Mouse (Mus musculus): ENCODE results near the gene Rnasel. TPM values are rescaled to one million over a fixed set of nuclear protein-coding genes. Genes with fewer than 3 reads are reported as not detected.
A peak's percentile ranks its signal among the peaks of the same experiment; 100 is the strongest.

The Rnasel gene
- total and polyA plus RNA-seq, 3 experiments = 8.4 to 18.8 (median 9.2) TPM

- no peak for DNase-seq (ENCODE audit: extremely low read depth)
- TF ChIP-seq MAX (IDR thresholded peaks at IDR 0.05; ENCODE audit: low read length) = no peak
- TF ChIP-seq SMC3 (IDR thresholded peaks at IDR 0.05; ENCODE audit: low read depth, low read length) = no peak
- TF ChIP-seq ZNF384 (IDR thresholded peaks at IDR 0.05; ENCODE audit: low read depth, low read length) = no peak
- TF ChIP-seq ZMIZ1 (IDR thresholded peaks at IDR 0.05; ENCODE audit: low read depth, low read length) = no peak
- TF ChIP-seq POLR2A (IDR thresholded peaks at IDR 0.05; ENCODE audit: low read depth, low read length) = no peak
- TF ChIP-seq UBTF (IDR thresholded peaks at IDR 0.05; ENCODE audit: low read depth, low read length) = no peak
- no peak for TF ChIP-seq ELF1 (IDR thresholded peaks at IDR 0.05; ENCODE audit: low read depth, low read length)
- TF ChIP-seq E2F4 (IDR thresholded peaks at IDR 0.05; ENCODE audit: insufficient replicate concordance, low read depth, low read length) = no peak
- no peak for TF ChIP-seq JUND (conservative IDR thresholded peaks at IDR 0.05; ENCODE audit: low read depth, low read length)
- TF ChIP-seq TCF12 (IDR thresholded peaks at IDR 0.05; ENCODE audit: low read depth, low read length) = no peak
- TF ChIP-seq MAFK (IDR thresholded peaks at IDR 0.05; ENCODE audit: insufficient replicate concordance, low read length) = no peak
- no peak for TF ChIP-seq NELFE (IDR thresholded peaks at IDR 0.05; ENCODE audit: low read depth, low read length)
- TF ChIP-seq HCFC1 (IDR thresholded peaks at IDR 0.05; ENCODE audit: low read depth, low read length) = no peak
- no peak for TF ChIP-seq EP300 (IDR thresholded peaks at IDR 0.05; ENCODE audit: low read length)
- Histone ChIP-seq H3K9me3 (replicated peaks; ENCODE audit: low read length) (no peaks in the 10 kb centered on the region), H3K4me2 (ENCODE audit: insufficient read depth, low read depth, poor library complexity, severe bottlenecking) (peak overlapping the region; percentile 90; the same call in 1 of the 2 replicates), H3K27me3 (replicated peaks) (no peaks in the 10 kb centered on the region), H3K4me1 (ENCODE audit: control insufficient read depth in 1 of 2, insufficient read depth in 2 of 2) (peaks cover 11 to 26% of the 10 kb centered on the region in 2 experiments), H3K4me3 (replicated peaks in 1 of 3; ENCODE audit: low read depth in 2 of 3, low read length in 2 of 3, poor library complexity in 1 of 3) (no peak overlapping the region), H3K9ac (ENCODE audit: insufficient read depth, low read depth) (no peak overlapping the region), H3K36me3 (replicated peaks in 1 of 2; ENCODE audit: control insufficient read depth in 1 of 2, insufficient read depth in 1 of 2, low read length in 1 of 2) (no peaks in the 10 kb centered on the region), H3K27ac (ENCODE audit: insufficient read depth, low read depth) (no peak overlapping the region), H3K79me2 (replicated peaks; ENCODE audit: control insufficient read depth, extremely low read depth, insufficient read depth, poor library complexity, severe bottlenecking) (no peaks in the 10 kb centered on the region)
- dilution Hi-C loops (cut with MboI; ENCODE audit: extremely low pct_ligation_motif_present, extremely low pct_unique_long_range_greater_than_20kb, low sequenced_read_pairs) = no loop called here
- in situ Hi-C loops (cut with MboI; ENCODE audit: low pct_ligation_motif_present, low pct_unique_long_range_greater_than_20kb, low sequenced_read_pairs) = loop anchor here (5.0 kb wide), 1 partner anchor 55 kb away; the partner anchor contains the start of gene Rnasel
These were observed 53.5 kb downstream of the Rnasel start for GRCm38 (mm10) chr1:153802691-153803090.

GRCm38 (mm10) chr1:153803530-153803929 is 54.3 kb downstream of the Rnasel start:
- Histone ChIP-seq H3K36me3 (replicated peaks in 1 of 2; ENCODE audit: control insufficient read depth in 1 of 2, insufficient read depth in 1 of 2, low read length in 1 of 2) (no peaks in the 10 kb centered on the region), H3K9ac (ENCODE audit: insufficient read depth, low read depth) (0 out of 2 replicates have a peak overlapping the region, but pooled peaks have one; percentile 45), H3K9me3 (replicated peaks; ENCODE audit: low read length) (no peaks in the 10 kb centered on the region), H3K4me2 (ENCODE audit: insufficient read depth, low read depth, poor library complexity, severe bottlenecking) (peak overlapping the region; percentile 90), H3K4me1 (ENCODE audit: control insufficient read depth in 1 of 2, insufficient read depth in 2 of 2) (peaks cover 11 to 31% of the 10 kb centered on the region in 2 experiments), H3K27ac (ENCODE audit: insufficient read depth, low read depth) (peak overlapping the region; percentile 77), H3K79me2 (replicated peaks; ENCODE audit: control insufficient read depth, extremely low read depth, insufficient read depth, poor library complexity, severe bottlenecking) (no peaks in the 10 kb centered on the region), H3K4me3 (replicated peaks in 1 of 3; ENCODE audit: low read depth in 2 of 3, low read length in 2 of 3, poor library complexity in 1 of 3) (no peak overlapping the region), H3K27me3 (replicated peaks) (no peaks in the 10 kb centered on the region)
- in situ Hi-C loops (cut with MboI; ENCODE audit: low pct_ligation_motif_present, low pct_unique_long_range_greater_than_20kb, low sequenced_read_pairs) = loop anchor here (5.0 kb wide), 1 partner anchor 56 kb away; the partner anchor contains the start of gene Rnasel
- DNase-seq (ENCODE audit: extremely low read depth) = peak; percentile 86
- dilution Hi-C loops (cut with MboI; ENCODE audit: extremely low pct_ligation_motif_present, extremely low pct_unique_long_range_greater_than_20kb, low sequenced_read_pairs) = no loop called here
- TF ChIP-seq GABPA (IDR thresholded peaks at IDR 0.05; ENCODE audit: insufficient replicate concordance, low read depth, low read length) = no peak
- TF ChIP-seq SMC3 (IDR thresholded peaks at IDR 0.05; ENCODE audit: low read depth, low read length) = no peak
- peak; percentile 70; the same call in 1 of the 2 replicates for TF ChIP-seq MAFK (IDR thresholded peaks at IDR 0.05; ENCODE audit: insufficient replicate concordance, low read length)
- TF ChIP-seq MYC (IDR thresholded peaks at IDR 0.05; ENCODE audit: low read depth, low read length) = peak; percentile 90
- TF ChIP-seq RCOR1 (conservative IDR thresholded peaks at IDR 0.05; ENCODE audit: low read depth, low read length) = peak; percentile 83; the same call in 1 of the 2 replicates
- no peak for TF ChIP-seq UBTF (IDR thresholded peaks at IDR 0.05; ENCODE audit: low read depth, low read length)
- TF ChIP-seq MAZ (IDR thresholded peaks at IDR 0.05; ENCODE audit: low read depth, low read length) = no peak; the same call in 1 of the 2 replicates
- TF ChIP-seq ZMIZ1 (IDR thresholded peaks at IDR 0.05; ENCODE audit: low read depth, low read length) = no peak; the same call in 1 of the 2 replicates
- TF ChIP-seq KAT2A (IDR thresholded peaks at IDR 0.05; ENCODE audit: insufficient replicate concordance, low read length) = no peak
- peak; percentile 89 for TF ChIP-seq ETS1 (conservative IDR thresholded peaks at IDR 0.05; ENCODE audit: low read depth, low read length)
- peak; percentile 93 for TF ChIP-seq MEF2A (IDR thresholded peaks at IDR 0.05; ENCODE audit: borderline replicate concordance, low read depth, low read length)
- no peak for TF ChIP-seq ZNF384 (IDR thresholded peaks at IDR 0.05; ENCODE audit: low read depth, low read length)
- peak; percentile 88 for TF ChIP-seq MAX (IDR thresholded peaks at IDR 0.05; ENCODE audit: low read length)
- peak; percentile 49; the same call in 1 of the 2 replicates for TF ChIP-seq MXI1 (IDR thresholded peaks at IDR 0.05; ENCODE audit: low read depth, low read length)
- TF ChIP-seq ZKSCAN1 (IDR thresholded peaks at IDR 0.05; ENCODE audit: borderline replicate concordance, low read depth, low read length) = no peak
- TF ChIP-seq EP300 (IDR thresholded peaks at IDR 0.05; ENCODE audit: low read length) = peak; percentile 92
- TF ChIP-seq TBP (conservative IDR thresholded peaks at IDR 0.05; ENCODE audit: low read depth, low read length) = 0 out of 2 replicates have a peak, but pooled peaks have one; percentile 39
- TF ChIP-seq E2F4 (IDR thresholded peaks at IDR 0.05; ENCODE audit: insufficient replicate concordance, low read depth, low read length) = 0 out of 2 replicates have a peak, but pooled peaks have one; percentile 33
- TF ChIP-seq IRF4 (IDR thresholded peaks at IDR 0.05; ENCODE audit: low read depth, low read length) = peak; percentile 98
- TF ChIP-seq CHD1 (IDR thresholded peaks at IDR 0.05; ENCODE audit: low read depth, low read length) = no peak
- peak; percentile 66 for TF ChIP-seq TCF12 (IDR thresholded peaks at IDR 0.05; ENCODE audit: low read depth, low read length)
- no peak for TF ChIP-seq POLR2A (IDR thresholded peaks at IDR 0.05; ENCODE audit: low read depth, low read length)
- TF ChIP-seq NELFE (IDR thresholded peaks at IDR 0.05; ENCODE audit: low read depth, low read length) = no peak
- no peak for TF ChIP-seq POLR2AphosphoS2 (IDR thresholded peaks at IDR 0.05; ENCODE audit: low read depth, low read length)
- no peak for TF ChIP-seq PAX5 (IDR thresholded peaks at IDR 0.05; ENCODE audit: low read length)
- no peak for TF ChIP-seq ZC3H11A (IDR thresholded peaks at IDR 0.05; ENCODE audit: low read depth, low read length)

All from CH12.LX (cell line).